Mouse (Mus musculus) liver, adult (tissue): ENCODE data around the gene Egfr.

Experiments used
- GATA4 ChIP-seq: IDR thresholded peaks from 2 replicates; pipeline ENCODE4 v1.6.1; 2014; ENCODE audit warnings: mild to moderate bottlenecking, low read length; ENCODE audit not compliant: insufficient replicate concordance

Egfr gene

DNA sequence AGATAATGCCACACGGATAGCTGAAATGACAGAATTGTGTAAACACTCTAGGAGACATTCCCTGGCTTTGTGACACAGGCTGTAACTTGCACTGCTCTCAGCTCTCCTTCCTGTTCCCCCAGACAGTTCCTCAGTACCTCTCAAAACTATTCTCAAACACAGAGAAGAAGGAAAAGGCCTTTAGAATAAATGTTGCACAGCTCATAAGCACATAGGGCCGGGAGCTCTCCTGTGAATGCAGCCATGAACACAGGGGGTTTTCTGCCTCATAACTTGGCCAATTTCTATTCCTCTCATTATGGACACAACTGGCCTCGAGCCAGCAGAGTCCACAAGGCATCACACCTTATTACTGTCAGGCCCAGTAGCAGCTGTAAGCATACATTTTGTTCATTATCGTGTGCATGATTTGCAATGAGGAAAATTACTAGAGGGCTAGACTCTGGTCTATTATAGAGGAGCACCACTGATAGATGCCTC is 190.0 kb downstream of the Egfr start:
- TF ChIP-seq GATA4 = no peak

DNA sequence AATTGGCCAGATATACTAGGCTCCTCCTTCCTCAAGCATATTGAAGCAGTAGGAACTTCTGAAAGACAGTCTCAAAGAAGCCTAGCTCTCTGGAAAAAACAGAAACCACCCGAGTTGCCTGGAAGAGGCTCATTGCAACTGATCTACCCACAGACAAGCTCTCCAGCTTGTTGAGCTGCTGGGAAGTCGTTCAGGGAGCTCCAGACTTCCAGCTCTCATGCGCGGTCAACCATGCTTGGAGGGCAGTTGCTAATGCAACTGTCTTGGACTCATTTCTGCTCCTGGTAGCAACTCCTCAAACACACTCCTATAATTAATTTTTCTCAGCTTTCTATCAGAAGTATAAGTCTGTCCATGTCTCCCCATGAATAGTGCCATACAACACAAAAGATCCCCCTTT is 191.0 kb downstream of the Egfr start:
- TF ChIP-seq GATA4 = no peak

GRCm38 (mm10) chr11:16948756-16949155 is 196.8 kb downstream of the Egfr start:
- TF ChIP-seq GATA4 = no peak

GRCm38 (mm10) chr11:16950226-16950975 is 198.4 kb downstream of the Egfr start:
- no peak for TF ChIP-seq GATA4

DNA sequence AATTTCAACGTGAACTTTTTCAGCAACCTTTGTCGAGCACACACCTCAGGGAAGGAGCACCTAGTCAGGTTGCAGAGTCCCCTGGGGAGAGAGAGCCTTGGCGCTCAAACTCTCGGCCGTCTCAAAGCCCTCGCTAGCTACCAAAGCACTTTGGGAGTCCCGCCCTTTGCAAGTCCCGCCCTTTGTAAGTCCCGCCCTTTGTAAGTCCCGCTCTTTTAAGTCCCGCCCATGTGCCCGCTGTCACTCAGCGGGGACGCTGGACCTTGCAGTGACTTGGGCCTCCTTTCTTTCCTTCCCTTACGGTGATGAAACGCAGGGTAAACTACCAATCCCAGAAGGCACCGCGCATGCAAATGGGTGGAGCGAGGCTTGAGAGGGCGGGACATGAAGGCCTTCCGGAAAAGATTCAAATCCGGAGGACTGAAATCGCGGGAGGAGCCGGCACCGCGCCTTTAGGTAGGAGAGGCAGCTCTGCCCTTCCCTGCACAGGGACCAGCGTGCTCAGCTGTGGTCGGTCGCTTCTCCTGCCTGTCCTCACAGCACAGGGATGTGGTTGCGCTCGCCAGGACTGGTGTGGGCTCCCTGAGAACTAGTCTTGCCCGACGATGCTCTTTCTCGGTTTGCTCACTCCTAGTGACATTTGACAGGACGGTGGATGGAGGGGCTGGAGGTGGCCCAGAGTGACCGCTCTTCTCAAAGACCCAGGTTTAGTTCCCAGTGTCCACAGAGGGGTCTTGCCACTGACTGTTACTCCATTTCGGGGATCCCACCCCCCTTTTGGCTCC is 199.2 kb downstream of the Egfr start, which contains the start of gene Fbxo48:
Fbxo48 (plus strand) TSS at position 400 of the 785 bp plus-strand sequence.
- no peak for TF ChIP-seq GATA4

GRCm38 (mm10) chr11:16951761-16952010 is 199.7 kb downstream of the Egfr start:
- TF ChIP-seq GATA4 = no peak

DNA sequence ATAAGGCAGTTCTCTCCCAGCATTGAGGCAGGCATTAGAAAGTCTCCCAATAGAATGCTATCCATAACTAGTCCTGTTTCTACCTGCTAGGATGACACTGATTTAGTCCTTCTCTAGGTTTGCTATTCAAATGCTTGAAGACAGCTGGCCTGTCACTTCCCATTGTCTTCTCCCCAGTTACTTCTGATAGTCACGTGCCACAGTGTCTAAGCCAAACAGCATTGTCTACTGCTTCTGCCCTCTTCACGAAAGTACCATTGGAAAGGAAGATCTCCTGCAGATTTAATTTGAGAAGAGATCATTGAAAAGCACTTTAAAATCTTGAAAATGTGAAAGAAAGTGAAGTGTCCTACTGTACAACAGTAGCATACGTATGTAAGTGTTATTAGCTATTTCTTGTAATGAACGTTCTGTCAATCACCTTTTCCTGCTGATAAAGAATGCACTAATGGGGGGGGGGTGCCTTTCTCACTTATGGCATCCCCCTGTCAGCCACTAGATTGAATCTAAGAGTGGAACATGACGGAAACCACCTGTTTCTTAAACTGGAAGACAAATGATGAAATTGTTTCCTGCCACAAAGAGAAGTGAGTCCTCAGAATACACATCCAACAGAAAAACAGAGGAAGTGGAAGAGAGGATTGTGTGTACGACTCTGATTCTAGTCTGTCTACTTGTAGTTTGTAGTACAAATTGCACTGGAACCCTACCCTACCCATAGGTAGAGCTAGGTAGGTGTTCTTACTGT is 204.3 kb downstream of the Egfr start:
- TF ChIP-seq GATA4 = no peak

GRCm38 (mm10) chr11:16957030-16957429 is 205.0 kb downstream of the Egfr start:
- no peak for TF ChIP-seq GATA4

GRCm38 (mm10) chr11:16958520-16958919 is 206.5 kb downstream of the Egfr start:
- TF ChIP-seq GATA4 = no peak
